Mouse (Mus musculus) hindbrain, embryonic 11.5 days (tissue): ENCODE measurements at regions not wholly inside any gene's neighbourhood (a gene's known extent, or its start where the extent isn't known, plus 50 kb on each side); places are given as distances from the start of the nearest gene placed in this dataset.

Experiments
- ATAC-seq: fragments of 200-750 bp; cut with Nextera tagmentation; 2 replicates; pipeline ENCODE4 v1.8.0; 2017; ENCODE audit warnings: mild to moderate bottlenecking, moderate TSS enrichment, moderate library complexity; ENCODE audit not compliant: low FRiP score
- DNase-seq: peaks from one replicate; pipeline ENCODE4 v3.0.0-alpha.2; 2015; ENCODE audit warnings: low spot score
- H3K27ac ChIP-seq: fragments of 300-500 bp; sonication (generic); 2 replicates; pipeline ENCODE4 v1.5.1; 2014; ENCODE audit warnings: mild to moderate bottlenecking, low read depth, low read length
- H3K27me3 ChIP-seq: fragments of 300-500 bp; sonication (generic); 2 replicates; pipeline ENCODE4 v1.6.1; 2014; ENCODE audit warnings: mild to moderate bottlenecking, low read length, moderate library complexity, mixed read lengths; ENCODE audit not compliant: control insufficient read depth, insufficient read depth
- H3K36me3 ChIP-seq: fragments of 300-500 bp; sonication (generic); 2 replicates; pipeline ENCODE4 v1.6.1; 2014; ENCODE audit warnings: mild to moderate bottlenecking, low read length, moderate library complexity, mixed read lengths; ENCODE audit not compliant: control insufficient read depth, insufficient read depth
- H3K4me1 ChIP-seq: fragments of 300-500 bp; sonication (generic); replicated peaks from 2 replicates; pipeline ENCODE4 v1.6.1; 2014; ENCODE audit warnings: low read length, mixed read lengths; ENCODE audit not compliant: control insufficient read depth, insufficient read depth
- H3K4me2 ChIP-seq: fragments of 300-500 bp; sonication (generic); replicated peaks from 2 replicates; pipeline ENCODE4 v1.6.1; 2014; ENCODE audit warnings: mild to moderate bottlenecking, low read depth, low read length
- H3K4me3 ChIP-seq: fragments of 300-500 bp; sonication (generic); 2 replicates; pipeline ENCODE4 v1.5.1; 2014; ENCODE audit warnings: low read depth, low read length
- H3K9ac ChIP-seq: fragments of 300-500 bp; sonication (generic); 2 replicates; pipeline ENCODE4 v1.6.1; 2014; ENCODE audit warnings: low read depth, low read length
- H3K9me3 ChIP-seq: fragments of 300-500 bp; sonication (generic); 2 replicates; pipeline ENCODE4 v1.6.1; 2016; ENCODE audit warnings: low read length; ENCODE audit not compliant: control insufficient read depth
- WGBS: fragments of 180-500 bp; shearing (Covaris S2); extraction: QIAGEN DNeasy Blood & Tissue Kit; methylation state at CpG from one replicate; pipeline ENCODE4 v1.1.7; 2014; 5-methylcytosine and 5-hydroxymethylcytosine counted together

- Histone ChIP-seq H3K9ac (no peak overlapping the region), H3K4me3 (no peak overlapping the region), H3K36me3 (no peaks in the 10 kb centered on the region), H3K4me1 (no peaks in the 10 kb centered on the region), H3K27ac (no peak overlapping the region), H3K9me3 (no peaks in the 10 kb centered on the region), H3K27me3 (no peaks in the 10 kb centered on the region), H3K4me2 (no peak overlapping the region)
- WGBS, result 82% methylated on average over 4 of the region's 4 CpGs
- ATAC-seq (no peak), DNase-seq (no peak)
Observed at GRCm38 (mm10) chr17:49149896-49150295, 217.7 kb downstream of the Lrfn2 start.

- 83% methylated on average over 3 of the region's 3 CpGs for WGBS
- no peak overlapping the region for H3K4me3 ChIP-seq
- ATAC-seq, result no peak
Observed at GRCm38 (mm10) chr17:49150971-49151422, 218.8 kb downstream of the Lrfn2 start.

GRCm38 (mm10) chr17:49153994-49154393 is 221.8 kb downstream of the Lrfn2 start:
- no peaks in the 10 kb centered on the region for H3K27me3 ChIP-seq
- no peak overlapping the region for H3K9ac ChIP-seq
- H3K4me3 ChIP-seq, result no peak overlapping the region
- no peaks in the 10 kb centered on the region for H3K36me3 ChIP-seq
- 85% methylated on average over 9 of the region's 9 CpGs for WGBS
- no peak overlapping the region for H3K27ac ChIP-seq
- no peaks in the 10 kb centered on the region for H3K9me3 ChIP-seq
- DNase-seq (no peak), ATAC-seq (no peak)
- H3K4me1 ChIP-seq, result no peaks in the 10 kb centered on the region
- no peak overlapping the region for H3K4me2 ChIP-seq

More at GRCm38 (mm10) chr17:49150971-49151422, 218.8 kb downstream of the Lrfn2 start:
- no peak overlapping the region for H3K4me2 ChIP-seq
- H3K27ac ChIP-seq, result no peak overlapping the region
- DNase-seq, result no peak
- no peak overlapping the region for H3K9ac ChIP-seq
- no peaks in the 10 kb centered on the region for H3K27me3 ChIP-seq
- no peaks in the 10 kb centered on the region for H3K36me3 ChIP-seq
- H3K4me1 ChIP-seq, result no peaks in the 10 kb centered on the region
- H3K9me3 ChIP-seq, result no peaks in the 10 kb centered on the region

- WGBS, result 76% methylated on average over 9 of the region's 9 CpGs
- Histone ChIP-seq H3K27me3 (no peaks in the 10 kb centered on the region), H3K4me3 (no peak overlapping the region), H3K4me1 (no peaks in the 10 kb centered on the region), H3K4me2 (no peak overlapping the region), H3K27ac (no peak overlapping the region), H3K9me3 (no peaks in the 10 kb centered on the region), H3K36me3 (no peaks in the 10 kb centered on the region), H3K9ac (no peak overlapping the region)
- ATAC-seq (no peak), DNase-seq (no peak)
Observed at GRCm38 (mm10) chr17:49155001-49155515, 222.9 kb downstream of the Lrfn2 start.

GRCm38 (mm10) chr17:49157586-49157985 is 225.4 kb downstream of the Lrfn2 start:
- H3K4me1 ChIP-seq, result no peaks in the 10 kb centered on the region
- H3K27ac ChIP-seq, result no peak overlapping the region
- ATAC-seq, result no peak
- WGBS, result 78% methylated on average over 2 of the region's 2 CpGs
- no peak overlapping the region for H3K4me3 ChIP-seq
- no peaks in the 10 kb centered on the region for H3K36me3 ChIP-seq
- no peak overlapping the region for H3K9ac ChIP-seq
- H3K4me2 ChIP-seq, result no peak overlapping the region
- no peaks in the 10 kb centered on the region for H3K27me3 ChIP-seq
- no peaks in the 10 kb centered on the region for H3K9me3 ChIP-seq
- DNase-seq, result no peak

- Histone ChIP-seq H3K27me3 (0 out of 2 replicates have a peak, but pooled peaks cover 2% of the 10 kb centered on the region), H3K27ac (no peak overlapping the region), H3K4me1 (no peaks in the 10 kb centered on the region; the same call in 1 of the 2 replicates), H3K9ac (peak overlapping the region; percentile 24), H3K4me2 (peak overlapping the region; percentile 56), H3K36me3 (no peaks in the 10 kb centered on the region), H3K4me3 (peak overlapping the region; percentile 37), H3K9me3 (no peaks in the 10 kb centered on the region)
- 5% methylated on average over 20 of the region's 20 CpGs for WGBS
- DNase-seq (peak; percentile 57), ATAC-seq (no peak)
Observed at GRCm38 (mm10) chr17:49171252-49172047, 239.3 kb downstream of the Lrfn2 start.

GRCm38 (mm10) chr17:49172052-49172799 is 240.0 kb downstream of the Lrfn2 start:
- Histone ChIP-seq H3K4me1 (no peaks in the 10 kb centered on the region; the same call in 1 of the 2 replicates), H3K36me3 (no peaks in the 10 kb centered on the region), H3K9ac (peak overlapping the region; percentile 24; the same call in 1 of the 2 replicates), H3K27ac (no peak overlapping the region), H3K27me3 (0 out of 2 replicates have a peak, but pooled peaks cover 2% of the 10 kb centered on the region), H3K4me3 (peak overlapping the region; percentile 37), H3K4me2 (peak overlapping the region; percentile 56), H3K9me3 (no peaks in the 10 kb centered on the region)
- DNase-seq, result peak; percentile 32
- no peak for ATAC-seq
- 12% methylated on average over 15 of the region's 15 CpGs for WGBS

- Histone ChIP-seq H3K27ac (no peak overlapping the region), H3K4me2 (no peak overlapping the region), H3K4me1 (no peaks in the 10 kb centered on the region; the same call in 1 of the 2 replicates), H3K36me3 (no peaks in the 10 kb centered on the region), H3K4me3 (no peak overlapping the region), H3K27me3 (0 out of 2 replicates have a peak, but pooled peaks cover 2% of the 10 kb centered on the region), H3K9ac (no peak overlapping the region), H3K9me3 (no peaks in the 10 kb centered on the region)
- no peak for DNase-seq
- ATAC-seq, result no peak
- 65% methylated on average over 8 of the region's 8 CpGs for WGBS
Observed at GRCm38 (mm10) chr17:49172800-49173150, 240.6 kb downstream of the Lrfn2 start.
